Mouse (Mus musculus) neutrophil, adult 59 days (primary cell): Measurements from ENCODE around the gene Ddx28. TPM values are rescaled to one million over a fixed set of nuclear protein-coding genes. Genes with fewer than 3 reads are reported as not detected.

ENCODE experiments used
- total RNA-seq, 2 experiments: library from RNA; stranded (reverse); gene quantifications; 1 replicate in 1 of 2; 2 replicates in 1 of 2; pipeline ENCODE4 v1.2.4; 2023

The Ddx28 gene
- total RNA-seq = 1 to 10 TPM; 6.7 to 8.6 TPM

GRCm38 (mm10) chr8:106011643-106011986 lies at the start of gene Ddx28:
TSS of gene Ddx28 (minus strand) at chr8:106011882.

GRCm38 (mm10) chr8:106058731-106059612 lies 47.3 kb upstream of the Ddx28 start, which contains the start of gene Nfatc3:
TSS of gene Nfatc3 (plus strand) at chr8:106058840.

DNA sequence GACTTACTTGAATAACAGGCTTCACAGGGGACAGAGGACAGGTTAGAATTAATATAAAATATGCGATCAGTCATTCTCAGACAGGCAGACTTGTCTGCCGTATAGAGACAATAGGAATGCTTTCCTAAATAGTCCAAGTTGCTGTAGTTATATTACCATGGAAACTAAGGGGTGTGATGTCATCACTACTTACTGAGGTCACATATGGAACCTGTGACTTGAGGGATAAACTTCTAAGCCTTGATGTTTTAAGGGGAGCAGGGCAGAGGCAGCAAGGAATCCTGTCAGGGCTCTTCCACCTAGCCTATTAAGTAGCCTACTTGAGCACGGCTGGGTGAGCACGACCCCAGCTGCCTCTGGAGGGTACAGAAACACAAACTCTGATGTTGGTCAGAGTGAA lies 5.8 kb downstream of the Ddx28 start, which contains the start of gene Dpep2nb:
Dpep2nb (minus strand) TSS at position 101 of the 400 bp plus-strand sequence.

DNA sequence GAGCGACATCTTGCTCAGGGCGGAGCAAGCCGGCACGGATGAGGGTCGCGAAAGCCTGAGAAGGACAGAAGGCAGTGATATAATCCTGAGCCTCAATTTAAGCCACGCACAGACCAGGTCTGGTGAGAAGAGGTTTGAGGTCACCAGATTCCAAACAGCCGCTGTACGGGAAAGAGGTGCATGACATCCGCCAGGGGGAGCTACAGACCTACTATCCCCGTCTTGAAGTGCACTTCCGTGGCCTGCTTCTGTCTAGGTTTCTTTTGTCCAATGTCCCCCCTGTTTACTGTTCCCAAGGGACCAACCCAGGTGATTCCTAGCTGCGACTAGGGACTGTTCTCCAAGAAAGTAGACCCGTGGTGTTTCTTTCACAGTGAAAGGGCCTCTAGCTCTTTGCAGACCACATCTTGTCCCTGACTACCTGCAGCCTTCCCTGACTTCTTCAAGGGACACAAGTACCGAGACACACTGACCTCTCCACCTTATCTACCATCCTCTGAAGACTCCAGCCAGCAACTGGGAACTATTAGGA lies 20.8 kb downstream of the Ddx28 start, which contains the start of gene Dus2:
Dus2 (plus strand) TSS at position 482 of the 532 bp plus-strand sequence.

GRCm38 (mm10) chr8:105979325-105979724 lies 32.4 kb downstream of the Ddx28 start, which contains the start of gene Dpep3:
TSS of gene Dpep3 (minus strand) at chr8:105979429.

DNA sequence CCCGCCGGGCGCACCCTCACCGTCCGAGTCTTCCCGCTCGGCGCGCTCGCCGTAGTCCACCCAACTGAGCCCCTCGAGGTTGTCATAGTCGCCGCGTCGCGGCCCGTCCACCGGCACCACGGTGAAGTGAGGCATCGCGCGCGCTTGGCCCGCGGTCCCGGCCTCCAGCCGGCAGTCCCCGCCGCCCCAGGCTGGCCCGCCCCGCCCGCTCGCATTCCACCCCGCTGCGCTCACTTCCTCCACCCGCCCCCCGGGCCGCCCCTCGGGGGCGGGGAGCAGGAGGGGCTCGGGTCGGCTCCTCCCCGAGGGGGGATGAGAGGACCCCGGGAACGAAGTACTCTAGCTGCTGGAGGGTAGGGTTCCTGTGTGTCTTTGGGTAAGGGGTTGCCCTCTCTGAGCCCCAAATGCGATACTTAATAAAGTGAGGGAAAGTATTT lies 45.8 kb downstream of the Ddx28 start, which contains the start of gene Slc12a4:
Slc12a4 (minus strand) TSS at position 193 of the 437 bp plus-strand sequence.

Other genes starting within 250 kb of the Ddx28 start
- gene Ranbp10, start 184.5 kb downstream of the Ddx28 start, total RNA-seq = 10 to 100 TPM; 21.9 to 25.2 TPM
- gene Tsnaxip1, start 184.2 kb downstream of the Ddx28 start, total RNA-seq = not detected
- gene Cenpt, start 158.6 kb downstream of the Ddx28 start, total RNA-seq = 10 to 100 TPM; 13.5 to 17.1 TPM
- gene Thap11, start 156.8 kb downstream of the Ddx28 start, total RNA-seq = 10 to 100 TPM; 32.8 to 39.9 TPM
- gene Nutf2, start 151.3 kb downstream of the Ddx28 start, total RNA-seq = 10 to 100 TPM; 22.8 to 35.5 TPM
- 10 to 100 TPM; 32.0 to 38.0 TPM for gene Edc4, start 131.0 kb downstream of the Ddx28 start, total RNA-seq
- not detected for gene Nrn1l, start 118.3 kb downstream of the Ddx28 start, total RNA-seq
- gene Pskh1, start 111.4 kb downstream of the Ddx28 start, total RNA-seq = 10 to 100 TPM; 11.6 to 12.7 TPM
- gene Ctrl, start 78.0 kb downstream of the Ddx28 start, total RNA-seq = under 1 TPM in 1 of 2 experiments, not detected in 1; 0.98 TPM
- 10 to 100 TPM; 76.7 to 93.4 TPM for gene Psmb10, start 73.4 kb downstream of the Ddx28 start, total RNA-seq
- gene Lcat, start 68.5 kb downstream of the Ddx28 start, total RNA-seq = not detected
- gene Slc12a4, start 45.8 kb downstream of the Ddx28 start, total RNA-seq = 1 to 10 TPM; 5.8 to 6.9 TPM
- gene Dpep3, start 32.5 kb downstream of the Ddx28 start, total RNA-seq = under 1 TPM in 1 of 2 experiments, not detected in 1; 0.22 TPM
- 1 to 10 TPM; 4.9 to 5.8 TPM for gene Dus2, start 20.5 kb downstream of the Ddx28 start, total RNA-seq
- gene Dpep2nb, start 5.9 kb downstream of the Ddx28 start, total RNA-seq = under 1 TPM in 1 of 2 experiments, not detected in 1; 0.33 TPM
- gene Nfatc3, start 47.0 kb upstream of the Ddx28 start, total RNA-seq = 10 to 100 TPM; 47.5 to 51.6 TPM
- gene Esrp2, start 125.1 kb upstream of the Ddx28 start, total RNA-seq = not detected
- gene Pla2g15, start 138.5 kb upstream of the Ddx28 start, total RNA-seq = 10 to 100 TPM; 15.1 to 17.9 TPM
- 1 to 10 TPM; 4.3 to 7.9 TPM for gene Slc7a6, start 157.0 kb upstream of the Ddx28 start, total RNA-seq
- gene Slc7a6os, start 199.1 kb upstream of the Ddx28 start, total RNA-seq = 10 to 100 TPM; 22.7 to 23.5 TPM
- 1 to 10 TPM; 6.7 to 7.6 TPM for gene Prmt7, start 199.1 kb upstream of the Ddx28 start, total RNA-seq